Mouse (Mus musculus) adipocyte (in vitro differentiated cells): Measurements from ENCODE around the gene Lta.
A peak's percentile ranks its signal among the peaks of the same experiment; 100 is the strongest.

ENCODE experiments used
- DNase-seq: peaks from one replicate; pipeline ENCODE4 v3.0.0-alpha.2; 2016; ENCODE audit warnings: low spot score

The Lta gene

GRCm38 (mm10) chr17:35204494-35205379 lies at the start of gene Lta:
Gene Lta, minus strand, starts transcription at chr17:35205351.
- no peak for DNase-seq

DNA sequence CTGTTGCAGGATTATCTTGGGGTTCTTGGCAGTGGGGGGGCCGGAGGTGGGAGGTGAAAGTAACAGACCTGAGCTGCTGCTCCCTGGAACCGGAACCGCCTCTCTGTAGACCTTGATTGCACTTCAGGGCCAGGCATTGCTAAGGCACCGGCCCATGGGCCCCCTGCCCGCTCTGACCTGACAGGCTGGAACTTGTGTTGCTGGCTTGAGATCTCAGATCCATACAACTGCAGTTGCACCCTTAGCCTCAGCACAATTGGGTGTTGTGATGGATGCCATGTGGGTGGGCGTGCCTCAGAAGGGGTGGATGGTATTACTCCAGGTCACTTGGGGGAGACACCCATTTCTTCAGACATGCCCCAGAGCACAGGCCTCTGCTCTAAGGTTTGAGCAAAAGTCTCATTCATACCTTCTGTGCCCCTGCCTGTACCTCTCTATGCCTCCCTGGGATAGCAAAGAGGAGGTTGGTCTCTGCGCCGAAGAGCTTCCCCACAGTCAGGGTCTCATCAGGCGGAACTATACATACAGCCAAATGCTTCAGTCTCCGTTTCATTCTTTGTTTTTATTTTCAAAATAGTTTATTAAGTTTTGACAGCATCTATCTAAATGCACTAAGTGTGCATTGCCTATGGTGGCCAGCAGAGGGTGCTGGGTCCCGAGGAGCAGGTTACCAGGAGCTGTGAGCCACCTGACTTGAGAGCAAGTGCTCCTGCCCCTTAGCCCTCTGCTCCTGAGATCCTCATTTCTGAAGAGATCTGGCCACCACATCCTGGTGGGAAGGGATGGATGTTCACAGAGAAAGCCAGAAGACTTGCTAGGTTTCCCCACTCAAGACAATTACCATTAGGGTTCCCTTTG lies 49.3 kb upstream of the Lta start:
- peak; percentile 61 for DNase-seq

DNA sequence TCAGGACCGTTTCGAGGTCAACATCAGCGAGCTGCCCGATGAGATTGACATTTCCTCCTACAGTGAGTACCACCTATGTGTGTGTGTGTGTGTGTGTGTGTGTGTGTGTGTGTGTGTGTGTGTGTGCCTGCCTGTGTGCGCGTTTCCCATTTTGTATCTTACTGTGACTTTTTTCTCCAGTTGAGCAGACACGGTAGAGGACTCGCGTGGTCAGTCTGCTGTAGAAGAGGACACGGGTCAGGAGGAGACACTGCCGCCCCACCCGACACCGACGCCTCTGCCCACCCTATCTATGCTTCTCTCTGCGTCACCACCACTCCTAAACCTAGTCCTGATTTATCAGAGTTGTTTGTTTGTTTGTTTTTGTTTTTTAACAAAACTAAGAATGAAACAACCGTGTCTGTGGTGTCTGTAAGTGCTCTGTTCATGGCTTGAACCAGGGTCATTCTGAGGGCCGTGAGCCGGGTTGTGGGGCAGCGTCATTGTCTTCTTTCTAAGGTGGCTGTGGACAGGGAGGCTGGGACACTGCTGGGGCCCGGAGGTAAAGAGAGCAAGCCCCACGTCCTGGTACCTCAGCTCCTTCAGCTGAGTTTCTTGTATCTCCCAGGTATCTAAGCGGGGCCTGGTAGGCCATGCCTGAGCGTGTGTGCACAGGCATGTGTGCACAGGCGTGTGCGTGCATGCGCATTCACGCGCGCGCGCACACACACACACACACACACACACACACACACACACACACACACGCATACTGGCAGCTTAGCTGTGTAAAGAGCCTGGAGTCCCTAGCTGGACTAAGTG lies 48.3 kb upstream of the Lta start:
- no peak for DNase-seq

- no peak for DNase-seq
These were observed 47.6 kb upstream of the Lta start for GRCm38 (mm10) chr17:35252619-35253292.

- DNase-seq = no peak
These were observed 46.8 kb upstream of the Lta start for GRCm38 (mm10) chr17:35251981-35252380.

DNA sequence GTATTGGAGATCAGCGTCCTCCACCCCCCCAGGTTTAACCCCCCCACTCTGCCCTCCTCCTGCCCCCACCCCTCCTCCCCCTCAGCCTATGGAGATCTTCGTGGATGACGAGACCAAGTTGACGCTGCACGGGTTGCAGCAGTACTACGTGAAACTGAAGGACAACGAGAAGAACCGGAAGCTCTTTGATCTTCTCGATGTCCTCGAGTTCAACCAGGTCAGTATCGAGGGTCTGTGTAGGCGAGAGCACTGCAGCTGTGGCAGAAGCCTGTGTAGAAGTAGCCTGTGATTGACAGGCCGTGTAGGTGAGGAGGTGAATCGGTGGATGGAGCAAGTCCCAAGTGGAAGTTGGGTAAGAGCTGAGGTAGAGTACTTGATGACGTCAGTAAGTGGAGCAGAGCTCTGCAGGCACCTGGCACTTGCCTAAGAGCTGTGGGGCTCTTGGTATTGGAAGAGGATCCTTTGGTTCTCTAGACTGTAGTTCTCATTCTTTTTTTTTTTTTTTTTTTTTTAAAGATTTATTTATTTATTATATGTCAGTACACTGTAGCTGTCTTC lies 46.1 kb upstream of the Lta start:
- no peak for DNase-seq

GRCm38 (mm10) chr17:35250348-35251120 lies 45.4 kb upstream of the Lta start:
- DNase-seq = no peak

DNA sequence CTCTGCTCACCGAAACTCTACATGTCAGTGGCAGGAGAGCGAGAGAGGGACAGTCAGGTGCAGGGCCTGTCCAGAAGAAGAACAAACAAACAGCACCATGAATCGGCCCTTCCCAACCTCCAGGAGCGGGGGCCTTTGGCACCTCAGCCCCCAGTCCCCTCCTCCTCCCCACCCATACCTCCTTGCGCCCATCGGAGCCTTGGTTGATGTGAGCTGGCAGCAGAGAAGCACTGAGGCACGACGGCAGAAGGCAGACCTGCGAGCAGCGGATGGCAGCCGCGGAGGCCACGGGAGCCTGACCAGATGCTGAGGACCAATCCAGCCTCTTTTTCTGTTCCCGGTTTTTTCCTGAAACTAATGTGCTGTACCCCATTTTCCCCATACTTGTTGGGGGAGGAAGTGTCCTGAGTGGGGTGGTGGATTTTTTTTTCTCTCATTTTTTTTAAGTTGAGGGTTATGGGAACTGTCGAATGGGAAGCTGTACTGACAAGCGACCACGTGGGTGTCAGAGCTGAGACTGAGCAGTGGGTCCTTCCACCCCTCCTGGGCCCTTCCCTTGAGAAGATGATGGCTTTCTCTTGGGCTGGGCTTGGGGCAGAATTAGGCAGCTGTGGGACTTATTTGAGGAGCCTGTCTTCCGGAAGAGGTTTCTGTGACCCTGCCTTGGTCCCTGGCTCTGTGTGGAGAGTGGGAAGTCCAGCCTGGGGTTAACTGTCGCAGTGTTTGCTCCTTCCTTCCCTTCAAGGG lies 44.5 kb upstream of the Lta start:
- no peak for DNase-seq

GRCm38 (mm10) chr17:35248986-35249385 lies 43.8 kb upstream of the Lta start:
- DNase-seq = no peak

DNA sequence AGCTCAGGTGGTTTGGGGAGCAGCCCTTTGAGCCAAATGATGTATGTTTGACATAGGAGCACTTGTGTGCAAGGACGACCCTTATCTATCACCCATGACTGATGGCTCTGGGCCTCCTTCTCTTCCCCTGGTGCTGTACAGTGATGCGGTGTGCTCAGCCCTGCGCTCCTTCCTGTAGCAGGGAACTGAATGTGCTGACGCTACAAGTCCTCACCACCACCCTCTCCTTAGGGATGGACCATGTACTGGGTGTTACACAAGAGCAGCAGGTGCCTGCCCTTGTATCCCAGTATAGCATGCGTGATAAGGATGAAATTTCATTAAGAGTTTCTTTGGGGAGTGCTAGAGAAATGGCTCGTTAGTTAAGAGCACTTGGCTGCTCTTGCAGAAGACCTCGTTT lies 42.0 kb upstream of the Lta start:
- DNase-seq = no peak

GRCm38 (mm10) chr17:35245731-35246623 lies 40.8 kb upstream of the Lta start:
- DNase-seq = no peak

- no peak for DNase-seq
These were observed 39.8 kb upstream of the Lta start for GRCm38 (mm10) chr17:35244999-35245398.

DNA sequence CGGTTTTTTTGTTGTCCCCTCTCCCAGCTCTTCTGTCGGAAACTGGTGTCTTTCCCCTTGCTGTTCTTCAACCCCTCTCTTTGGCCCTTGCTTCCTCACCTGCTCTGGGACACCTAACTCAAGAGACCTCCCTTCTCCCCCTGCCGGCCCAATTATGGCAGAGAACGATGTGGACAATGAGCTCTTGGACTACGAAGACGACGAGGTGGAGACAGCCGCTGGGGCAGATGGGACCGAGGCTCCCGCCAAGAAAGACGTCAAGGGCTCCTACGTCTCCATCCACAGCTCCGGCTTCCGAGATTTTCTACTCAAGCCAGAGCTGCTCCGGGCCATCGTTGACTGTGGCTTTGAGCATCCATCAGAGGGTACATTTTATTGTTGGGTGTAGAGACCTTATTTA lies 37.9 kb upstream of the Lta start:
- peak; percentile 76 for DNase-seq

- DNase-seq = peak; percentile 80
These were observed 37.1 kb upstream of the Lta start for GRCm38 (mm10) chr17:35242015-35242941.

- peak; percentile 97 for DNase-seq
These were observed 36.3 kb upstream of the Lta start, which contains the start of gene Ddx39b for GRCm38 (mm10) chr17:35241305-35242014. Gene Ddx39b, plus strand, starts transcription at chr17:35241746.

DNA sequence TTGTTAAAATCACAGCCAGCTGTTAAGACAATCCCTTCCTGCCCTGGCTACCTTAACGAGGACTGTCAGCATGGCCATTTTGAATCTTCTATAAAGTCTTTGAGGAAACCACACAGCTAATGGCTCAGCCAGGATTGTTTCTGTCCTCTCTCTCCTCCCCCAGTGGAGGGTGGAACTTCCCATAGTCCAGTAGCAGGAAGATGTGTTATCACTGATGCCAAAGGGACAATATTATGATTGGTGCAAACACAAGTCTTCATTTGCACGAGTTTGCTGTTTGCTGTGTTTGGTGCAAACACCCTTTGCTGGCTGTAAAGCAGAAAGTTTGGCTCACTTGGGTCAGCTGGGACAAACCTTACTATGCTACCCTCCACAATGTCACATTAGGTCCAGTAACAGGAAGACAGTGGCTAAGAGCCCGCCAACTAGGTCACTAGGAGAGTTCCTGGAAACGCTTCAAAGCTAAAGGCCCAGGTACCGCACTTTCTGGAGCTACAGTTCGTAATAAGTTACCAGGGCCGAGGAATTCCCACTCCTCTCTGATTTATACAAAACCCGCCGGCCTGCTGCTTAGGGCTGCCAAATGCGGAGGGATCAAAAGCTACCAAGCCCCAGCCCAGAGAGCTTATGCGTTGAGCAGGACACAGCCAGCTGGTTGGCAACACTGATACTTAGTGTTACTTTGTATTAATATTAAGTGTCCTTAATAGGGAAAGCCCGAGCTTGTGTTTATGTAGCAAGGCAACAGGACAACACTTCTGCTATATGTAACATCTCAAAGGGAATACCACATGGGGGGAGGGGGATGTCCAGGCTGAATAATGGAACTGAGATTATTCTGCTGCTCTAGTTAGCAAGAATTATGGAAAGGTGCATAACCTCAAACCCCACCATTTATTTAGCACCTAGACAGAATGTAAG lies 35.5 kb upstream of the Lta start:
- DNase-seq = peak; percentile 72
